Mouse (Mus musculus) megakaryocyte progenitor cell, adult 5-6 weeks (primary cell): Measurements from ENCODE around the gene Pimreg. TPM values are rescaled to one million over a fixed set of nuclear protein-coding genes. Genes with fewer than 3 reads are reported as not detected.
A peak's percentile ranks its signal among the peaks of the same experiment; 100 is the strongest.

ENCODE experiments used
- ATAC-seq: replicated peaks from 2 replicates; pipeline ENCODE4 v1.8.0; 2016; ENCODE audit warnings: mild to moderate bottlenecking, moderate TSS enrichment, inconsistent platforms; ENCODE audit not compliant: poor library complexity
- total RNA-seq, 2 experiments: library from RNA; stranded (forward) in 1 of 2; stranded (reverse) in 1 of 2; fragments of 157-497, 149-512 nt in 1 of 2; fragments of 200-1000 nt in 1 of 2; gene quantifications; 2 replicates each; pipeline versions ENCODE4 v1.2.3 to v1.2.4; 2015 to 2017

Pimreg gene
- total RNA-seq, 2 experiments from 2014 or later: 14.3 to 20.4 TPM

GRCm38 (mm10) chr11:72027836-72028235 is 14.0 kb upstream of the Pimreg start:
- ATAC-seq: no peak

GRCm38 (mm10) chr11:72029143-72029542 is 12.7 kb upstream of the Pimreg start:
- no peak for ATAC-seq

GRCm38 (mm10) chr11:72031353-72031752 is 10.5 kb upstream of the Pimreg start:
- no peak for ATAC-seq

GRCm38 (mm10) chr11:72032091-72032490 is 9.7 kb upstream of the Pimreg start:
- ATAC-seq: no peak

- no peak for ATAC-seq
These were observed 9.2 kb upstream of the Pimreg start for GRCm38 (mm10) chr11:72032589-72032988.

- no peak for ATAC-seq
These were observed 4.4 kb upstream of the Pimreg start, which contains the start of gene Aipl1 for GRCm38 (mm10) chr11:72037409-72037808. Gene Aipl1 (minus strand): TSS chr11:72037509.

- peak; percentile 44; the same call in 1 of the 2 replicates for ATAC-seq
These were observed 3.8 kb upstream of the Pimreg start for GRCm38 (mm10) chr11:72037996-72038395.

- no peak for ATAC-seq
These were observed 2.0 kb upstream of the Pimreg start for GRCm38 (mm10) chr11:72039599-72040386.

GRCm38 (mm10) chr11:72041290-72041767 is 503 bp upstream of the Pimreg start:
- no peak for ATAC-seq

GRCm38 (mm10) chr11:72042631-72043030 is 799 bp downstream of the Pimreg start:
- no peak for ATAC-seq

GRCm38 (mm10) chr11:72044231-72044630 is 2.4 kb downstream of the Pimreg start:
- no peak for ATAC-seq

GRCm38 (mm10) chr11:72048730-72049129 is 6.9 kb downstream of the Pimreg start:
- no peak for ATAC-seq

GRCm38 (mm10) chr11:72049171-72049759 is 7.4 kb downstream of the Pimreg start:
- ATAC-seq: no peak

GRCm38 (mm10) chr11:72050168-72050894 is 8.5 kb downstream of the Pimreg start:
- no peak for ATAC-seq

- no peak for ATAC-seq
These were observed 9.3 kb downstream of the Pimreg start for GRCm38 (mm10) chr11:72050895-72051858.

- 0 out of 2 replicates have a peak, but pooled peaks have one; percentile 4 for ATAC-seq
These were observed 10.4 kb downstream of the Pimreg start for GRCm38 (mm10) chr11:72052221-72052620.

GRCm38 (mm10) chr11:72052636-72053035 is 10.8 kb downstream of the Pimreg start:
- peak; percentile 94 for ATAC-seq

- ATAC-seq: no peak
These were observed 13.3 kb downstream of the Pimreg start for GRCm38 (mm10) chr11:72055176-72055575.

- no peak for ATAC-seq
These were observed 15.3 kb downstream of the Pimreg start for GRCm38 (mm10) chr11:72057166-72057565.

GRCm38 (mm10) chr11:72060416-72060815 is 18.6 kb downstream of the Pimreg start:
- ATAC-seq: no peak
